Mouse (Mus musculus): ENCODE results near the gene Lbh. TPM values are rescaled to one million over a fixed set of nuclear protein-coding genes. Genes with fewer than 3 reads are reported as not detected.

Gene Lbh
- total RNA-seq, 4 experiments from 2014 or later = 352 to 622 (median 508) TPM

DNA sequence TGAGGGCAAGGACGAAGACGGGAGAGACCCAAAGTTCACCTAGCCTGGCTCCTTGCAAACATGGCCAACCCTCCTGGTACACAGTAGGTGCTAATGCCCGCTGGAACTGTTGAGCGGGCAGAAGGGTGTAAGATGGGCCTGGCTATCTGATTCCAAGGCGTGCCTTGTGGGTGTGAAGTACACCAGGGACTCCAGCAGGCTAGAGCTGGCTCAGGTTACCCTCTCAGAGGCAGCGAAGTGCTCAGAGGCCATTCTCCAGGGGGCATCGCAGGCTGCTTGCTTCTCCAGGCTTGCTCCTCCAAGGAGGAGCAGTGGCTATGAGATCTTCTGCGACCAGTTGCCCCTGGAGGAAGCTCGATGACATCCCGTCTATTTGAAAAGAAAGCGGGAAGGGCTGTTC lies 6.8 kb upstream of the Lbh start:
- no peak for DNase-seq (ENCODE audit: low spot score)

DNA sequence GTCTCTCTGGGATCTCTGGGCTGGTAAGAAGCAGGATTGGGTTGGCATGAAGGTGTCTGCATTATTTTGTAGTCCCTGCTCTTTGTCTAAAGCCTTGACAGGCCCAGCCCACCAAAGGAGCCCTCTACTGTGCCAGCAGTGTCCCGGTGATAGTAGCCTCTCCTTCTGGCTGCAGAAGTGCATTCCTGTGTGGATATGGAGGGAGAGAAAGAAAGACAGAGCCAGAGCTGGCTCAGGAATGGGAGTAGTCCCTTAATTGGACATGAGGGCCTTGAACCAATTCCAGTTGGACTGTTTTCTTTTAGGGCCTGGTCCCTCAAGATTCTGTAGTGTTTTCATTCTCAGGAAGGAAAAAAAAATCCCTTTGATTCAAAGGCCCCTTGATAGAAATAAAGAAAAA lies 6.4 kb upstream of the Lbh start:
- DNase-seq (ENCODE audit: low spot score) = no peak

DNA sequence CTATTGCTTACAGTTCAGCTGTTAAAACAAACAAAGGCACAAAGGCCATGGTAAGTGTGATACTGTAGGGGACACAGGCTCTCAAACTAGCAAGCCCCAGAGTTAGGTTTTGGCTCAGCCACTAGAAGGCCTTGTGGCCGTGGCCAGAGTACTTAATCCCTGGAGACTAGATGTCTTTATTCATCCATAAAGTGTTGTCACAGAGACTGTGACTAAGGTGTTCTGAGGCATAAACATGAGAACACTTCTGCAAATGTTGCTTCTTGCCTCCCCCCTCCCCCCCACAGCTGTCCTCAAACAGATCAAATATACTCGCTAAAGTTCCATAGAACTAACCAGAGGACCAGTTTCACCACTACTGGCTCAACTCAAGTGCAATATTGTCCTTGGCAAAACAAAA lies 4.0 kb upstream of the Lbh start:
- DNase-seq (ENCODE audit: low spot score) = no peak

DNA sequence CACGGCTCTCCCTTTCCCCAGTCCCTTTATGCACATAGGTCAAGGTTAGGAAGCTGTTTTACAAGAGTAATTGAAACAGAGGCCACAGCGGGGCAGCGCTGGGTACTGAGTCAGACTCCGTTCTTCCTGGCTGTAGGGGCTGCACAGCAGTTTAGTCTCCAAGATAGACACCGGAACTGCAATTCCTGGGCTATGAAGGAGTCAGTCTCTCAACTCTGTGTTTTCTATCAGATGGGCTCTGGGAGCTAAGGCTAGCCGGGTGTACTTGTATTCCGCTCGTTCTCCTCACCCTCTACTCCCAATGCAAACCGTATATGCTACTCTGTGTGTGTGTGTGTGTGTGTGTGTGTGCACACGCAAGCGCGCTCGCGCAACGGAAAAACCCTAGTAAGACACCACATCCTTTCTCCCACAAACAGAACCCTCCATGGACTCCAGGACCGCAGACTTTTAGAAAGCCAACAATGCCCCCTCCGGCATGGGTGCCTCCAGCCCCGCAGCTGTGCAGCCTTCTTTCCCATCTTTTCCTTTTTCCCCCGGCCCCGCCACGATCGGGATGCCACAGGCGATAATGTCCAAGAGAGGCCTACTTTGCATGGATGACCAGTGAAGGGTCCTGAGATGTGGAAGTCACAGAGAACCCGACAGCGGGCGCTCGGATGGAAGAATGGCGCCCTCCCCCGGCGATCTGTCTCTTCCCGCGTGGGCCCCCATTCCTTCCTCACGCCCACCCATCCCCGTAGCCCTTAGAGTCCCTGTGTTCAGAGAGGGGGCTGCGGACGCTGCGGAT lies 669 bp upstream of the Lbh start:
- DNase-seq (ENCODE audit: low spot score) = peak; percentile 65

DNA sequence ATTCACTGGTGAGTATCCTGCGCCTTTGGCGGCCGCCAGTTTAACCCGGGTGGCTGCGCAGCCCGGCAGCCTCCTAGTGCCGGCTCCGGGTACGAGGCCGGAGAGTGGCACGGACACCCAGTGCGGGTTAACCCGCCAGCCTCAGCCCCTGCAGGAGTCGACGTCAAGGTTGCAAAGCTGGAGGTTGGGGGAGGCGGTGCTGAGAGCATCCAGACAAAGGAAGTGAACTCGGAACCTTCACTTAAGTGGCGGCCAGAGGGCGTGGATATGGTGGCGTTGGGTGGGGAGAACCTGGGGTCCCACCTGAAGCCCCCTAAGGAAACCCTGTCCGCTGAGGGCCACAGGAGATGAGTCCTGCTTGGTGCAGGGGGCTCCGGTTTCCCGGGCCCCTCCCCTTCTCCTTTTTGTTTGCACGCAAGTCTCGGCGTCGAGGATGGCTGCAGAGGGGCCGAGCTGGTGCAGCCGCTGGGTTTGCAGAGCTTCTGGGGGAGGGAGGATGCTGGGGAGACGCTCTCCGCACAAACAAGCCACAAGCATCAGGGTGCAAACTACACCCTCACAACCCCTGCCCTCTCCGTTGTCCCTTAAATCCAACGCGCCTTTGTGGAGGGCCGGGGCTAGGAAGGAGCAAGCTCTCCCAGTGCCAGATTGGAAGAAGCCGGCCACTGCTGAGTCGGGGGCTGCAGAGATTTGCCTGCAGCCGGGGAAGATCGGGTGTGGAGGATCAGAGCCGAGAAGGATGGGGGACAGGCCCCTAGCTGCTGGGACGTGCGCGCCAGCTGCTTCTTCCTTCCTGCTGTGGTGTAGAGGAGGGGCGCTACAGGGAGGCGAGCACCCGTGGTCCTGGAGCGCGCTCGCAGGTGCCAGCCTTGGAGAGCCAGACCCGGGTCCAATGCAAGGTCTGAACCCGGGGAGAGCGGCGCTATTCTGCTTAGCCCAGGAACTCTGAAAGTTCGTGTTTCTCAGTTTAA lies 751 bp downstream of the Lbh start:
- peak; percentile 65 for DNase-seq (ENCODE audit: low spot score)

DNA sequence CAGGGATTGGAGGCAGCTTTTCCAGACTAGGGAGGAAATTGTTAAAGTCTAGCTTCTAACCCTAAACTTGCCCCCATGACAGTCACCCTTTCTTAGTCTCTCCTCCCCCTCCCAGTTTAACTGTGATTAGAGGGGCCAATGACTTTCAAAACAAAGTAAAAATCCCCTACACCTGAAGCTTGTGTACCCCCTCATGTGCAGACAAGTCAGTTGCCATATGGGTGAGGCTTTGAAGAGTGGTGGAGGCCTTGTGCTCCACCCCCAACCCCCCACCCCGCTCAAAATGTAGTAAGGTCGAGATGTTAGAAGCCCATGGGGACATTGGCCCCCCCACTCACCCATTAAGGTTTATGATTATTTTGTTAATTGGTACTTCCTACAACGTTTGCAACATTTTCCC lies 1.5 kb downstream of the Lbh start:
- DNase-seq (ENCODE audit: low spot score) = no peak

DNA sequence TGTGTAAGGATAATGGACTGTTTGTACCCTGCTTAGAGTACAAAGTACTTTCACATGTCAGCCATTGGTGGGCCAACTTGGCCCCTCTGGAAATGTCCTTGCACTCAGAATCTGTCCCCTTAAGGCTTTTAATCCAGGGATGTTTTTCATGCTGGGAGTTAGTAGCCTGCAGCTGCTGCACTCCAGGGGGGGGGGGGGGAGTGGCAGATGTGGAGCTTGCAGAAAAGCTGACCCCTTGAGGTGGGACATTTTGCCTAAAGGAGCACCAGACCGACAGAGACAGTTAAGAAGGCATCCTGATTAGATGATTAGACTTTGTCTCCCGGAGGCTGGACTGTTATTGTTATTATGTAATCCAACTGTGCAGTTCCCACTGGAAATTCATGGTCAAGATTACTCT lies 2.3 kb downstream of the Lbh start:
- DNase-seq (ENCODE audit: low spot score) = no peak

DNA sequence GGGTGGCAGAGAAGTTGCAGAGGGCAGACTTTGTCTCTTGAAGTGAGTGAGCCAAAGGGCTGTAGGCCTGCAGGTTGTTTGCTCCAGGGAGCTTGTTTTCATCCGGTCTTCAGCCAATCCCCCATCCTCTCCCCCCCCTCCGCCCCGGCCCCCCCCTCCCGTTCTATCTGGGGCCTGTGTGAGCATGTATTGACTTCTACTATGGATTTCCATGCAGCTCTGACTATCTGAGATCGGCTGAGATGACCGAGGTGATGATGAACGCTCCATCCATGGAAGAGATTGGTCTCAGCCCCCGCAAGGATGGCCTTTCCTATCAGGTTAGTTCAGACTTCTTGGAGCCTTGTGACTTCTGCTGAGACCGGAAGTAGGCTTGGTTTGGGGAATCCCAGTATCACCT lies 2.9 kb downstream of the Lbh start:
- DNase-seq (ENCODE audit: low spot score) = no peak

DNA sequence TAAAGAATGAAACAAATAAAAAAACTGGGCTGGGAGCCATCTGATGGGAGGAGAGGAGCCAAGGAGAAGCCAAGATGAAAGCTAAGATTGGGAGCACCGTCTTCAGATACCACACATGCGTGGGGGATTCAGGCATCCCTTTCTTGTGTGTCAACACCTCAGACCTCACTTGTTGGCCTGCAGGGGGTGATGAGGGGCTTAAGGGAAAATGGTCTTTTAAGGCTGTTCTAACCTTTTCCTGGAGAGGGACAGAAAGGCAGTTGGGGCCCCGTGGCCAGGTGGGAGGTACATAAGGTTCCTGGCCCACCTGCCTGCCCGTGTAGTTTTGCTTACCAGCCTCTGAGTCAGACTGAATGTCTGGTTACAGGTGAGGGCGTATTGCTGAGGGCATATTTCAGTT lies 4.1 kb downstream of the Lbh start:
- DNase-seq (ENCODE audit: low spot score) = no peak

DNA sequence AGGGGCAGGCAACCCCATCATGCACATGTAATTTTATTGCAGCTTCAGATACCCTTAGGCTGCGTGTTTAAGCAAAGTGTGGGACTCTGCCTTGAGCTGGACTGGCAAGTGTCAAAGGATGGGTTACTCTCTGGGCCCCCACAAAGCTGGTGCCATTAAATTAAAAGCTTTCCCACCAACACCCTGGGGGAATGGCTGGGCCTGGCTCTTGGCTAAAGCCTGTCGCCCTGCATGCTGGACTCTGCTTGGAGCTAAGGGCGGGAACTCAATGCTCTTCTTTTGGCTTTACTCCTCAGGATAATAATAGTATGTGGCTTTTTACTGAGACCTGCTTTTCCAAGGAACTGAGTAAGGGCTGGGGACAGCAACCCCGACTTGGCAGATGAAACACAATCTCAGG lies 5.2 kb downstream of the Lbh start:
- no peak for DNase-seq (ENCODE audit: low spot score)

DNA sequence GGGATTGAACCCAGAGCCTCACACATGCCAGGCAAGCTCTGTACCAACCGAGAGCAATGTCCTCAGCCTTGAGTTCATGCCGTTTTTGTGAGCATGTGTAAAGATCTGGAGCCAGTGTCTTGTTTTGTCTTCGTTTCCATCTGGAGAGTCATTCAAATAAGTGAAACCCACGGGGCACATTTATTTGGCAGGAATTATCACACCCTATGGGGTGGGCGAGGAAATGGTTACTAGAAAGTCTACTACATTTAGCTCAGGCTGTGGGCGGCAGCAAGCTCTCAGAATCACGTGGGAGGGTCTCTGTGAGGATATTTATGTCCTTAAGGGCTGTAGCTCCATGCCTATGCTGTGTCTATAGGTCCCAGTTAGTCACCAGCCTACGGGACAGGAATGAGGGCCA lies 6.2 kb downstream of the Lbh start:
- DNase-seq (ENCODE audit: low spot score) = no peak

DNA sequence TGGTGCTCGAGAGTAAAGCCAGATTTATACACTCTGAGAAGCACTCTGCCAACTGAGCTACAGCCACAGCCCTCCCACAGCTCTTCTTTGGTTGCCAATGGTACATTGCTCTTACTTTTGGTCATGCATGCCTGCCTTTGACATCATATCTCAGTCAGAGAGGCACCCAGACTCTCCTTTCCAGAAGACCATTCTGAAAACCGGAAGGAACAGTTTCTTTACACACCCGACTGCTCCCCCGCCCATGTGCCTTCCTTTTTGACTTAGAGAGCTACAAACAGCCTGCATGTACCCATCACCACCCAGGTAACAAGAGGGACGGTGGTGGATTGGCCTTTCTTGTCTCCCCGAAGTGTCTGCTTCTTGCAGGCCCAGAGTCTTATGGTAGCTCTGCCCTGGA lies 7.0 kb downstream of the Lbh start:
- peak; percentile 58 for DNase-seq (ENCODE audit: low spot score)

DNA sequence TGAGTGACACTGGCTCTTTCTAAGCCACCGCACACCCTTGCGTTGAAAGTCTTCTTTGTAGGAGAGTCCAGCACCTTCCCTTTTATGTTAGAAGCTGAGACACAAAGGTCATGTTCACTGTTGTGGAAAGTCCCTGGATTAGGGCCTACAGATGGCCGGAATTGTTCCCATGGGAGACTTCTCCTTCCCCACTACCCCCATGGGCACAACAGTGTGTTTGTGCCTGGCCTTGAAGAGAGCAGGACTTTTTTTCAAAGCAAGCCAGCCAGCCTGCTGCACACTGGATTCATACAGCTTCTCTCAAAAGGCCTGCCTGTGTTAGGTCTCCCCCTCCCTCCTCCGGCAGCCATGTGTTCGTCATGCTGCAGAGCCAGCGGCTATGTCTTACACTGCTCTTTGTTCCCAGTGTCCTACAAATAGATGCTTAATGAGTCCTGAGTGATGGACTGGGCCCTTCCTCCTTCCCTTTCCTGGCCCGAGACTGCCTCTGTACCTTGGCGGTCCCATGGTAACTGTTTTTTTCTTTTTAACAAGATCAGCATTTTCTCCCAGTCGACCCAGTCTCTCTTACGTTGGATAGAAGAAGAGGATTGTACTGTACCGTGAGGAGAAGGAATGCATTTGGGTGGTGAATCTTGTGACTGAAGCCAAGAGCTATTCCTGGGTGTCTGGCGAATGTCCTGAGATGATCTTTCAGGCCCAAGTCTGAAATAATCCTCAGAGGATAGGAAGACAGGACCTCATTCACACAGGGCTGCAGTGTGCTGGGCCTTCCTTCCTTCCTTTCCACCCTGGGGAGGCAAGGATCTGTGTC lies 7.9 kb downstream of the Lbh start:
- peak; percentile 71 for DNase-seq (ENCODE audit: low spot score)

DNA sequence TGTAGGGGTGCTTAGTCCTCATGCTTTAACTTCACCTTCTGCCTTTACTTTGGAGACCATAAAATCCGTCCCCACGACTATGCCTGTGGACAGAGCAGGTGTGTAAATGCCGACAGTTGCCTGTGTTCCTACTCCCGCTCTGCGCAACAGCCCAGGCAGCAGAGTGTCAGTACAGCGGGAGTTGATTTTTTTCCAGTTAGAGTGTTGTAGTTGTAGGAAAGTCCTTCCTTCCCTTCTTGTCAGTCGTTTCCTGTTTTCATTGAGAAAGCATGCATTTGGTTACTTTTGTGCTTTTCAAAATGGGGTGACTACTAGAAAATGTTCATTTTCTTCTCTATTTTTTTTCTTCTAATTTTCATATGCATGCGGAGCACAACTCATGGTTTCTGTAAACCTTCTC lies 8.9 kb downstream of the Lbh start:
- no peak for DNase-seq (ENCODE audit: low spot score)

DNA sequence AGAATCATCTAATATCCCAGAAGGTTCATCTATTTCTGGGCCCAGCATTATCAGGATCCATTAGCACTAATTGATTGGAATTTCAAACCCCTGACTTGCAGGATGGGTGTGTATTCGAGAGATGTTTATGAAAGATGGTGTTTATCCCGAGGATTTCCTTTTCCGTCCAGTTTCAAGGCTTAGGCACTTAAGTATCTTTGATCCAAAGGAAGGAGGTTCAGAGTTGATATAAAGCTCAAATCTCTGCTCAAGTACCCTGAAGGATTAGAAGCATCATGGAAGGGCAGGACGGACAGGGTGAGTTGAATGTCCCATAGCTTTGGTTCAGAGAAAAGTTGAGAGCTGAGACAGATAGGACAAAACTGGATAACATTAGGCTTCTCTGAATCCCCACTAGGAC lies 15.0 kb downstream of the Lbh start:
- DNase-seq (ENCODE audit: low spot score) = no peak

DNA sequence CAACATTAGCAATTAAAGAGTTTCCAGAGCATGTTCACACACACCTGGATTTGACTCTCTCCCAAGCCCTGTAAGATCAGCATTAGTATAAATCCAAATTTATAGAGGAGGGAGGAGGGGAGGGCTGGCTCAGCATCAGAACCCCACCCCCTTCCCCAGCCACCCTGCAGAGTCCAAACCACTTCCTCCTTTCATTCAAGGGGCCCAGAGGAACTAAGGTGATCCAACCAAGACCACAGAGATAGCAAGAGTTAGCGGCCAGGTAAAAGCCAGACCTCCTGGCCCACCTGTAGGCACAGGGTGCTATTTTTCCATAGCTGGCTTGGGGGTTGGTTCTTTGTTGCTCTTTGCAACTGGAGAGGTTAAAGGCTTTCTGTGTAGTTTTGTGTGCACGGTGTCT lies 16.0 kb downstream of the Lbh start:
- DNase-seq (ENCODE audit: low spot score) = no peak

DNA sequence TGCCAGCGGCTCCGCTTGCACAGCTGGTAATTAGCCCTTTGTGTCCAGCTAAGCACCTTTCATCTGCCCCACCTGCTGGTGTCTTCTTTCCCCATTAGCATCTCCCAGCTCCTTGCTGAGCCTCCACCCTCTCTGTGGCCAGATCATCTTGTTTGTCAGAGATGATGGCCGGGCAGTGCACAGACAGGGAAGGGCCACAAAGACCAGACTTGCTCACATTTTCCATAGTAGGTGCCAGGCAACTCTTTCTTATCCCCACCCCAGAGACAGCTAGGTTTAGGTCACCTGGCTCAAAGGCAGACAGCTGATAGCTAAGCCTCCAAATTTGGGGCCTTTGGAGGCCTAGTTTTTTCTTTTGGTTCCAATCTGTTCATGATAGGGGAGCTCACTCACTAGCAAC lies 16.5 kb downstream of the Lbh start:
- DNase-seq (ENCODE audit: low spot score) = no peak

DNA sequence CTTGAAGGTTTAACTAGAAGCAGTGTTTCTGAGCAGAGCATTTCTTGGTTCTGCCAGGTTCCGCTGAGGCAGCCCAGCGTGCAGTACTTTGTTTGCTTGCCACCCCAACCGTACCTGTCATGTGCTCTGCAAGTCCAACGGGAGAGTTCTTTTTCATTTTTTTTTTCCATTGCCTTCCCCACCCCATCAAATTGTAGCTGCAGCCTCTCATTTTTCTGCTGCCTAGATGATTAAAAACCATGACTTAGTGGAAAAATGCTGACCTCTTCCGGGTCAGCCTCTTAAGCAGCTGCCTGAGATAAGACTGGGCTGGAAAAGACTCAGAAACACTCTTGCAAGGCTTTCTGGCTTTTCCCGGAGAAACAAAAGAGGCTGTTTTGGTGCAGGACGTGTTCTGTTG lies 17.8 kb downstream of the Lbh start:
- DNase-seq (ENCODE audit: low spot score) = peak; percentile 49

DNA sequence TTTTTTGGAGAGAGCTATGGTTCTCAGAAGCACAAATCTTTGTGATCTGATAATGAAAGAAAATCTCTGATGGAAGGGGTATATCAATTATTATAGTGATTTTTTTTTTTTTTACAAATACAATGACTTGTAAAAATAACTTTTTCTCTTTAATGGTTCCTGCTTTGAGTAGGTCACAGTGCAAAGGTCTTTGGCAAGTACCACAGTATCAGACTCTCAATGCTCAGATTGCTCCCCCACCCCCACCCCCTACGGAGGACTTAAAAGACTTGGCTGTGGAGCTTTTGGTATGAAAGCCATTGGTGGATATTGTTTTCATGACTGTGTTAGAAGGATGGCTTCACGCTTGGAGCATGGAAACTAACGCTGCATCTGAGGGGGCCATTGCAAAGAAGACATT lies 18.2 kb downstream of the Lbh start:
- DNase-seq (ENCODE audit: low spot score) = no peak

DNA sequence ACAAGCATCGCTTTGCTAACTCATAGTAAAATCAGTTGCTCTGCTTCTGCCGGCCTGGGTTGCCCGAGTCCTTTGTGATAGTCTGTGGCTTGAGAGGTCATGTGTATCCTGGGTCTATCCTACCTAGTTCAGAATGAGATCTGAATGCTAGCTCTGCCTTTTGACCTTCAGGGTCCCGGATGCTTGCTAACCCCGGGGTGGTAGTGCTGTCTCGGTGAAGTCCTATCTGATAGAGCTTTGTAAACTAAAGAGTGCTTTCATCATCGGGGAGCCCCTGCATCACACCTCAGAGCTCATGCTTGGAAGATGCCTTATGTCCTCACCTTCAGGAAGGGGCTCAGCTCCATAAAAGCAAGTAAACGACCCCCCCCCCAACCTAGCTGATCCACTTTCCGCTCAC lies 19.1 kb downstream of the Lbh start:
- no peak for DNase-seq (ENCODE audit: low spot score)

DNA sequence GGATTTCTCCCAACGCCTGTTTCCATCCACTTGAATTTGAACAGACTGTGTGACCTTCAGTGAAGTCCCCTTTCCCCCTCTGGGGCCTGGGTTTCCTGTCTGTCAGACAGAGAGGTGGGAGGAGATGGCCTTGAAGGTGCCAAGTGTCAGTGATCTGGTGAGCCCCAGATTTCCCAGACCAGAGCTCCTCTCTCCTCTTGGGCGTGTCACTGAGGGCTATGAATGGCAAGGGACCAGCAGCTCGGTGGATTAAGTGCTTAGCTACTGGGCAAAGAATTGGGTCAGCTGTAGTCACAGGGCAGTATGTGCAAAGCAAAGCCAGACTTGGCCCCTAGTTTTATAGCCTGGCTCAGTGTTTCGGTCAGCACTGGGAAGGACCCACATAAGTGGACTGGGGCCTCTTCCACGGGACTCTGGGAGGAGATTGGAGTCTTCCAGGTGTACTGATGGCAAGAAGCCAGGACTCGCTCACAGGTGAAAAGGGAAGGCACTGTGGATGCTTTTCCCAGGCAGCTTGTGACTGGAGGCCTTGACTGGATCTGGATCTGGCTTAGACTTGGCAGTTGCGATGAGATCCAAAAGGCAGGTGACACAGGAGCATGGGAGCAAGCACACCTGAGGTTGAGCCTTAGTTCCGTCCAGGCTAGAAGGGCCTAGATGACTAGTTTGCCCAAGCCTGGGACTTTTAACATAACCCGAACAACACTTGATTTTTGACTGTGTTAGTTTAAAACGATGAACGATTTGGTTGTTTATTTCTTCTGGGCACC lies 20.1 kb downstream of the Lbh start:
- no peak for DNase-seq (ENCODE audit: low spot score)

All from heart, adult 8-10 months (tissue).